Mouse (Mus musculus) hematopoietic stem cell, adult 5-6 weeks (primary cell): ENCODE measurements around the gene Pax7. TPM values are rescaled to one million over a fixed set of nuclear protein-coding genes. Genes with fewer than 3 reads are reported as not detected.
A peak's percentile ranks its signal among the peaks of the same experiment; 100 is the strongest.

ENCODE experiments used
- ATAC-seq, 2 experiments: fragments of 125-278 bp in 1 of 2; replicated peaks in 1 of 2; 2 replicates each; pipeline ENCODE4 v1.8.0; 2016 to 2017; ENCODE audit warnings: inconsistent platforms in 2 of 2, mild to moderate bottlenecking in 2 of 2, moderate number of reproducible peaks in 2 of 2, low read depth in 1 of 2, moderate TSS enrichment in 1 of 2; ENCODE audit not compliant: low FRiP score in 2 of 2, poor library complexity in 2 of 2, severe bottlenecking in 2 of 2, insufficient read depth in 1 of 2, low TSS enrichment in 1 of 2
- total RNA-seq: library from RNA; stranded (forward); fragments of 172-1452, 232-1000 nt; gene quantifications from 2 replicates; pipeline ENCODE4 v1.2.3, GENCODE M21; 2017

Pax7 gene
- total RNA-seq, 1 experiment from 2014 or later = not detected

- ATAC-seq = no peak
Measured at GRCm38 (mm10) chr4:139796115-139796514, 37.2 kb downstream of the Pax7 start.

DNA sequence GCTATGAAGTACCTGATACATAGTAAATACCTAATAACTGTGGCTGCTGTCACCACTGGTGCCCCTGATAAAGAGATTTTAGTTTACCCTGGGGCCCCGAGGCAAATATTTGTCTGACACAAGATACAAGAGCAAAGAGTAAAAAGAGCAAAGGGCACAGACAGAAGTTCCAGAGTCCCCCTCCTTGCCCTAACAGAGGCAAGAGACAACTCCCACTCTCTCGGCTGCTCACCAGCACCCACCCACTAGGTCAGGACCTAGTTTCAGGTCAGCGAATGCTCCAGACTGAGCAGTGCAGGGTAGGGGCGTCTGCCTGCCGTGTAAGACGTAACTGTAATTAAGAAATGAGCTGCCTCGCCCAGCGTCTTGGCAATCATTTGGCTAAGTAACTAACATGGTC lies 42.2 kb downstream of the Pax7 start:
- ATAC-seq = no peak

DNA sequence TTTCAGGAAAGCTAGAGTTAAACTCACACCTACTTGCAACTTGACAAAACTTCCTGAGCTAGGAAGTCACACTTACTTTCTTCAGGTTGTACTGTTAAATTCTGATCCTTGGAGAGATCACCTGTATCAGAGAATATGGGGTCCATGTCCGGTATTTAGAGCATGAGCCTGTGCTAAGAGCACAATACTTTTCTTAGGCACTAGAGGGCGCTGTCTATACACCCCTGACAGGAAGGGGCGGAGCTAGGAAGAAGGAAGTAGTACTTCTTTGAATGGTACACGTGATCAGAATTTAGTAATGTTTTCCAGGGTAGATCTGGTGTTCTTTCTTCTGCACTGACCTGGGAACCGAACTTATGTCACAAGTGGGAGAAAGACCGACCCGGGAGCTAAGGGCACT lies 43.6 kb downstream of the Pax7 start:
- no peak for ATAC-seq

DNA sequence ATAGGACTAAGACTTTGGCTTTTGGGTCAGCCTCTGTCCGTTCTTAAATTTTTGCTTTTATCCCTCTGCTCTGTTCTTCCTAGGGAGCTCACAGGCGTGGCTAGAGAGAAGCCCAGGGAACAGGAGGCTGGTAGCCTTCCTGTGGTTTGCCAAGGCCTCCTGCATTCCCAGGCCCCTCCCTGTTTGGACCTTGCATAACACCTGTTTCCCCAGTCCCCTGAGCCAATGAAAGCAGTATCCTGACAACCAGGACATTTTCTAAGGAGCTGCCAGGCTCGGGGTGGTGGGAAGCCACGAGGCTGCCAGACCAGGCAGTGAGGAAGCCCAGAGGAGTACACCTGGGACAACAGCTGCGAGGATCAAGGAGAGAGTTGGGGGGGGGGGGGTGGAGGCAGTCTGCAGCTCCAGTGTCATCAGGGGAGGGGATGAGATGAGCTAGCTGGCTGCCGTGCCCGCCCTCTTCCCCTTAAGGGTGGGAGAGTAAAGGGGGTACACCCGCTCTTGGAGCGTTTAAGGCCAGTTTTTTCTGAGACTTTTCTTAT lies 50.3 kb downstream of the Pax7 start:
- no peak for ATAC-seq

GRCm38 (mm10) chr4:139771125-139771631 lies 62.1 kb downstream of the Pax7 start:
- ATAC-seq = no peak

GRCm38 (mm10) chr4:139767823-139768222 lies 65.5 kb downstream of the Pax7 start:
- ATAC-seq = no peak

- ATAC-seq = no peak
Measured at GRCm38 (mm10) chr4:139767115-139767718, 66.1 kb downstream of the Pax7 start.

DNA sequence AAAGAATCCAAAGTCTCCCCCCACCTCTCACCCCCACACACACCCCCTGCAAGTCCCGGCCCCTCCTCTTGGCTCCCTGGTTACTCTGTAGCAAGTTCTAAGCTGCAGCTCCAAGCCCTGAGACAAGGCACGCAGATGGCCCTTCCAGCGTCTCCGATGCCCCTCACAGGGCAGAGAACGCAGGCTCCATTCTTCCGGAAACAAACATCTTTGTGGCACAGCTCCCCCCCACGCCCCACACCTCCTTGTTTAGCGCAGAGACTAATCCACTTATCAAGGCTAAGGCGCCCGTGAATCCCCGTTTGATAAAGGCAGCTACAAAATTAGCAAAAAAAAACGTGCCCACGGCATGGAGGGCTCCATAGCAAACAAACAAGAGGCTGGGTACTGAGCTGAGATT lies 71.4 kb downstream of the Pax7 start:
- no peak for ATAC-seq

- no peak for ATAC-seq
Measured at GRCm38 (mm10) chr4:139760736-139761135, 72.6 kb downstream of the Pax7 start.

DNA sequence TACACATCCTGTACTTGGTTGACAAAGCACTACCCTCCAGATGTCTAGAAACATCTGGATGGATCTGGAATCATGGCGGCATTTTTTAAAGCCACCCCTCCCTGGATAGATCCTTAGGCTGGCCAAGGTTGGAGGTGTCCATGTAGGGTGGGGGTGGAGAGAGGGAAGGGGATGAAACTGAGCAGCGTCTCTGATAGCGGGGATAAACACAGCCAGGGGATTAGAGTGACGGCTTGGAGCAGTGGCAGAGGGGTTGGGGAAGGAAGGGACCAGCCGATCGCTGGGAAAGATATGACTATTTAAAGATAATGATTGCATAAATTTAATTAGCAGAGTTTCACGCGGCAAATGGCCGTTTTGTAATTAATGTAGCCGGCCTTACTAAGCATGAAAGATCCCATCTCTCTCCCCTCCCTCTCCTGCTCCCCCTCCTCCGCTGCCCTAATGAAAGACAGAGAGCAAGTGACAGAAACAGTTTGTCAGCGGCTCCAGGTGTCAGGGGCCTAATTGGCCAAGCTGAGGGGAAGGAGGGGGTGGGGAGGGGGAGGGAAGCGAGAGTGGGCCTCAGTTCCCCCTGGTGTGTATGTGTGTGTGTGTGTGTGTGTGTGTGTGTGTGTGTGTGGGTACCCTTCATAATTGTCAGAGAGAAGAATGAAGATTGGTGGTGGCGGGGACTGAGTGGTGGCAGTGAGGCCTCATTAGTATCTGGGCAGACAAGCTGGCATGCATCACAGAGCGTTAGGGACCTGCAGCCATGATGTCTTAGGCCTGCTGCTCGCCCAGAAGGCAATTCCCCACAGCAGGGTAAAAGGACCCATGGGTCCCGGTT lies 74.6 kb downstream of the Pax7 start:
- no peak for ATAC-seq

DNA sequence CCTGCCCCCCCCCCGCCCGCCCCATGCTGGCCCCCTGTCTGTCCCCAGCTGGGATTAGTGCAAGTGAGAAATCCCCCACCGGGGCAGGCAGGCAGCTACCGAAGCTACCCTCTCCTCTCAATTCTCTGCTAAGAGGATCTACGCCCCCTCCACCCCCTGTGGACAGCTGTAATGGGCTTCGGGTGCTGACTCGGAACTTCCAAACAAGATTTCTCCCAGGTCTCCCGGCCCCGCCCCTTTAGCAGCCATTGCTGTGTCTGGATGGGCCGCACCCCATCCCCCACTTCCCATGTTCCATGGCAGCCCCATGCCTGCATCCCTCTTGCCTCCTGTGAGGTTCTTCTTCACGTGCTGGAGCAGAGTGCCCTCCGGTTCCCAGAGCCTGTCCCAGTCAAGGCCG lies 76.4 kb downstream of the Pax7 start:
- no peak for ATAC-seq

DNA sequence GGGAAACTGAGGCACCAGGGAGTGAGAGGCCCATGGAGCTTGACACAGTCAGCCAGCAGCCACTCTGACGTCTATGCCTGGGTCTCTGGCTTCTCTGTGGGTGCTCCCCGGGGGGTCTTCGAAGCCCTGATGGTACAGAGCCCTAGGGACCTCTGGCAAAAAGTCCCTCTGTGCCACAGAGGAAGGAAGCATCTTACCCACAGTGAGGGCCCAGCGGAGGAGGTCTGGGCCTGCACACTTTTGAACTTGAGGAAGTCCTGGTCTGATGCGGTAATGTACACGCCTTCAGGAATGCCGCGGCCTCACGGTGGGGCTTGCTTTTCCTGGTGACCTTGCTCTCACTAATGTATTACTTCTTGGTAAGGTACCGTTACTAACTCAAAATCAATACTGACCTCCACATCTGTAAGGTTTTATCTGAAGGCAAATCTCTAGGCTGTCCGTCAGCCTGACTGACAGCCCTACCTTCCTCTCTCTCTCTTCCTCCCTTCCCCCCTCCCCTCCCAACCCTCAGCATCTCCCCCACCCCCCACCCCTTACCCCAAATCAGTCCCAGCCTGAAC lies 79.1 kb downstream of the Pax7 start:
- ATAC-seq = peak; percentile 68

- ATAC-seq = no peak
Measured at GRCm38 (mm10) chr4:139750926-139751325, 82.4 kb downstream of the Pax7 start.

- ATAC-seq = no peak
Measured at GRCm38 (mm10) chr4:139747190-139747936, 86.0 kb downstream of the Pax7 start.

DNA sequence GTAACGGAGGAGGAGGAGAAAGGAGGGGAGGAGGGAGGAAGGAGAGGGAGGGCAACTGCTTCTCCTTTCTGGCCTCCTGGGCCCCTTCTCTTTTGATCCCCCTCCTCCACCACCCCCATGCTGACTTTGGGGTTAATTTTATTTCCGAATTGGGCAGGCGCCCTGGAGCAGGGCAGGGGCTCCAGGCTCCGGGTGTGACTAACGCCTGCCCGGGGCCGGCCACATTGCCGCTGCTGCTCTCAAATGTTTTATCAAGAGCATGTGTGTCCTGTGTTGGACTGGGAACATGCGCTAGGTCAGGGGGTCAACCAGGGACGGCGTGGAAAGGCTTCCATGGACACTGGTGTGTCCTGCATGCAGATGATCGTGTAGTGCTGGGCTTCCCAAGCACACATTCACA lies 87.2 kb downstream of the Pax7 start:
- ATAC-seq = peak; percentile 34 to 53

DNA sequence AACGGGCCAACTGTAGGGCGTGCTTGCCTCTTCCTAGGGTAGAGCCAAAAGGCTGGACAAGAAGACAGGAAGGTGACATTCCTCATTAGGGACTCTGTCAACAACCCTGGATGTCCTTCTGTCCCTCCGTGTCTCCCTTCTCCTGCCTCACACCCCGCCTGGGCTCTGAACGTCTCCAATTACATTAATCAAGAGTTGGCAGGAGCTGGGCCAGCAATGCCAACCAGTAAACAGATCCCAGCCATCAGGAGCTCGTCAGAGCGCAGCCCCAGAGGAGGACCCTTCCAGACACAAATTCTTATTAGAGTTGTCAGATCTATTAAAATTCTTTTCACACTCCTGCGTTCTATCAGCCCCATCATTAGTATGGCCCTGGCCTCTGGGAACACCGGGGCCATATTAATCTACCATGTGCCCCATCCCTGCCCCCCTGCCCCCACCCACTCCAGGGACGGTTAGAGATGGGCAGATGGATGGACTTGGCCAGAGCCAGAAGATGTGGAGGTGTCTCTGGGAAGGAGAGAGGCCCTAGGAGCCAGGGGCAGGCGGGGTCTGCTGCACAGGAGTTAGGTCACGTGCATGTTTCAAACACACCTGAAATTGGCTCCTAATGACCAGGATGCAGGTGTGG lies 88.4 kb downstream of the Pax7 start:
- ATAC-seq = no peak

- ATAC-seq = no peak
Measured at GRCm38 (mm10) chr4:139743626-139744025, 89.7 kb downstream of the Pax7 start.
